Mouse (Mus musculus) layer of hippocampus, adult 2 months (tissue): ENCODE results near the gene Pced1b. TPM values are rescaled to one million over a fixed set of nuclear protein-coding genes. Genes with fewer than 3 reads are reported as not detected.
"Not testable (repeated sequence)": the region's sequence is repeated elsewhere in the genome, so short reads cannot be mapped to it uniquely, and the experiment has no call there.

Experiments used
- DNase-seq, 2 experiments: peaks; one replicate each; pipeline ENCODE4 v3.0.0; 2022; ENCODE audit warnings: low spot score in 2 of 2
- H3K27ac ChIP-seq: fragments of 200-600 bp; 2 replicates; pipeline ENCODE4 v1.8.1; 2022
- H3K4me3 ChIP-seq: fragments of 200-600 bp; 2 replicates; pipeline ENCODE4 v1.8.1; 2022; ENCODE audit warnings: mild to moderate bottlenecking
- CTCF ChIP-seq: fragments of 200-600 bp; conservative IDR thresholded peaks from 2 replicates; pipeline ENCODE4 v1.8.1; 2022; ENCODE audit warnings: antibody characterized with exemption, mild to moderate bottlenecking, moderate library complexity
- total RNA-seq, 2 experiments: library from RNA; stranded (reverse); gene quantifications; 2 replicates each; pipeline ENCODE4 v1.2.3; 2021

Gene Pced1b
- total RNA-seq, 2 experiments from 2014 or later: 6.7 to 11.1 TPM

DNA sequence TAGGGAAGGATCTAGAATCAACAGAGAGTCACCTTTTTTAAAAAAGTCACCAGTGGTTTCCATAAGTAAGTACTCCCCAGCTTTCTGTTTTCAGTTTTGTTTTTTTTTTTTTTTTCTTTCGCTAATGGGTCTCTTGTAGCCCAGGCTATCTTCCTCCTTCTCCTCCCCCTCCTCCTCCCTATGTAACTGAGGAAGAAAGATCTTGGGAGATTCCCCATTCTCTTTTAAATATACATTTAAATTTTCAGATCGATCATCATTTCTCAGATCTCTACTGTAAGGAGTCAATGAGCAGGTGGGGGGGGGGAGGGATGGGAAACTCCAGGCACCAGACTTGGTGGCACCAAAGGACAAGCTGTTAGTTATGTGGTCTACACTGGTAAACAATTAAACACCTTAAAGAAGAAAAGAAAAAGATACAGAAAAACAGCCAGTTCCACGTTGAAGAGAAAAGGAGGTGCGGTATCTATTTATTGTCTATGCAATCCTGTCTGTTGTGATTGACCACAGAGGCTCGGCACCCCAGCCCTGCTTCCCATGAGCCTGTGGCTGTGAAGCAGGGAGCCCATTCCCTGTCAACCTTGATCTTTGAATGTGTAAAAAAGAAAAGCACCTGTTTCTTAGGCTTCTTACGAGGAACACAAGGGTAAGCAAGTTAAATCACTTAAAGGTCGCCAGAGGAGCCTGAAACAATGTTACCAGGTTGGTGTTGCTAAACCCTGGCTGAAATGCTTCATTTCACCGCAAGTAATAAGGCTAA, 127.4 kb downstream of the Pced1b start:
- DNase-seq: no peak
- Histone ChIP-seq H3K4me3 (no peak overlapping the region), H3K27ac (no peak overlapping the region)
- TF ChIP-seq CTCF: no peak

DNA sequence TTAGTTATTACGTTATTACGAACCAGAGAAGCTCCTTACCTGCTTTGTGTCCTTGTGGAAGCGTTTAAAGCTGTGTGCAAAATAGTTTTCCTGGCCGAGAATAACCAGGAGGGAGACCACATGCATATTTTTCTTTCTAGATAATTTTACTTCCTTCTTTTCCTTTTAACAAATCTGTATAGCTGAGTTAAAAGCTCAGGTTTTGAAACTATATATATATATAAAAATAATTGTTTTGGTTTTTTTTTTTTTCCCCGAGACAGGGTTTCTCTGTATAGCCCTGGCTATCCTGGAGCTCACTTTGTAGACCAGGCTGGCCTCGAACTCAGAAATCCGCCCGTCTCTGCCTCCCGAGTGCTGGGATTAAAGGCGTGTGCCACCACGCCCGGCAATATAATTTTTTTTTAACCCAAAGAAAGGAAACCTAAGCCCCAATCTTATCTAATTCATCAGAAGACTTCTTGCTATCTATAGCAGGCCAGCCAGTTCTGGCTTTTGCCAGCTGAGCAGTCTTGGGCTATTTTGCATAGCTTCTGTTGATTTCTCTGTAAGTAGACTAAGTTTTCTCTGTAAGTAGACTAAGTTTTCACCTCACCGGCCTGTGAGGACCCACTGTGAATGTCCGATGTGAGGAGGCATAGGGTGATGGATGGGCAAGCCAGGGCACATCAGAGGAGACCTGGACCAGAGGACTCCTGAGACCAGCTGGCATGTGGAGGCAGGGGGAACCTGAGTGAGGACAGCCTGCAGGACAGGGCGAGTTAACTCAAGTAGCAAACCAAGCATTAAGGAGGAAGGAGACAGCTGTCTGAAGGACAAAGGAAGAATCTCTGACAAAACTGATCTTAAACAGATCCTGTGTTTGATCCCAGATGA, 128.2 kb downstream of the Pced1b start:
- TF ChIP-seq CTCF: no peak
- Histone ChIP-seq H3K27ac (no peak overlapping the region), H3K4me3 (no peak overlapping the region)
- no peak for DNase-seq

DNA sequence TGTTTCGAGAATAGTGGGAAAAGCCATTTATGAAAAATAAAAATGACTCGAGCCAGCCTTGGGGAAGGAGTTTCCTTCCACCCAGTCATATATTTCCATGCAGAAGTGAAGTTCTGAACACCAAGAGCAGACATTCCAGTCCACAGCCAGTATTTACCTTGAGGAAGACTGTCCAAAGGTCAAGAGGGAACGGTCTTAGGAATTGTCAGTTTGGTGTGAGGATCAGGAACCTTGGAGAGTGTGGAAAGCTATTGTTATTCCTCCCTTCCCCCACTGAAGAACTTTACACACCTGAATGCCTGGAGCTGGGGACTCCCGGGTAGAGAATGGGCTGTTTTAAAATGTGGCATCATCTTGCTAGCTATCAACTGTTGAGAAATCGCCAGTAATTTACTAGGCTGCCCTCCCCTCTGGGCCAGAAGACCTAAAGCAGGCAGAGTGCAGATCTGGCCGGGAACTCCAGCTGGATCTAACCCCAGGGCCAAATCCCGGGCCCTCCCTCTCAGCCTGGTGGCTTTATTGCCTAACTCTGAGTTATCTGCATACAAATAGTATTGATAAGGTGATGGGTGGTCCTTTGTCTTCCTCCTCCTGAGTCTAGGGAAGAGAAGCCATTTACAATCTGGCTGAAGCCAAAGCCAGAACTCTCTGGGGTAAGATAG, 129.3 kb downstream of the Pced1b start:
- TF ChIP-seq CTCF: no peak
- no peak for DNase-seq
- no peak overlapping the region for H3K27ac ChIP-seq
- H3K4me3 ChIP-seq: no peak overlapping the region

DNA sequence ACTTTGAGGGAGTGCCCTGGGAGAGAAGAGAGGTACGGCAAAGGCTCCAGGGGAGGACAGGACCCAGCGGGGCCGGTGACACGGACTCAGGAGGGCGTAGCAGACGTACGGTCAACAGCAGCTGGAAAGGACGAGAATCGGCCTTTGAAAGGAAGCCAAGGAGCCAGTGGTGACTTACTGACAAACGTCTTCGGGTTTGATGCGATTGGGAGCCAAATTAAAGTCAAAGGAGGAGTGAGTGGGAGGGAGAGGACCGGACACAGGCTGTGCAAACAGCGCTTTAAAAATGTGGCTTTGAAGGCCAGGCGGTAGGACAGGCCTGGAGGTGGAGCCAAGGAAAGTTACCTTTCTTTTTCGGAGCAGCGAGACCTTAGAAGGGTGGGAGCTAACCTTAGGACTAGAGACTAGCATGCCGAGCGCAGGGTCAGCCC, 129.9 kb downstream of the Pced1b start:
- Histone ChIP-seq H3K27ac (no peak overlapping the region), H3K4me3 (no peak overlapping the region)
- no peak for TF ChIP-seq CTCF
- DNase-seq: no peak

DNA sequence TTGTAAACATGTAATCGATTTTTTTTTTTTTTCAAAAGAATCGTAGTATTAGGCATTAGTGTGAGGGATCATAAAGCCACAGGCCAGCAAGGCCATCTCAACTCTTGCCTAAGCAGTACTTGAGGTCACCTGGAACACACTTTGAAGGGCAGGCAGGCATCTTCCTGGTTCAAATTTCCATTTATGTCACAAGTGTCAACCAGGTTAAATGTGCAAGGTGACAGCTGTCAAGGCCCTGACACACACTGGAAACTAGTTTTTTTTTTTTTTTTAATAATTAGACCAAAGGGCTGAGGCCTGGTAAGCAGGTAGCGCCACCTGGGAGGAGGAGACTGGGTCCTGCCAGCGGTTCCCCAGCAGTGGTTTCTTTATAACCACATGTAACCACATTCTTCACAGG, 131.2 kb downstream of the Pced1b start:
- no peak overlapping the region for H3K4me3 ChIP-seq
- TF ChIP-seq CTCF: no peak
- H3K27ac ChIP-seq: no peak overlapping the region
- DNase-seq: no peak

- Histone ChIP-seq H3K27ac (no peak overlapping the region), H3K4me3 (no peak overlapping the region)
- DNase-seq: no peak
- TF ChIP-seq CTCF: no peak
These were observed 132.8 kb downstream of the Pced1b start for GRCm38 (mm10) chr15:97379489-97380304.

GRCm38 (mm10) chr15:97382567-97382966, 135.7 kb downstream of the Pced1b start:
- no peak for TF ChIP-seq CTCF
- DNase-seq: no peak
- no peak overlapping the region for H3K27ac ChIP-seq

DNA sequence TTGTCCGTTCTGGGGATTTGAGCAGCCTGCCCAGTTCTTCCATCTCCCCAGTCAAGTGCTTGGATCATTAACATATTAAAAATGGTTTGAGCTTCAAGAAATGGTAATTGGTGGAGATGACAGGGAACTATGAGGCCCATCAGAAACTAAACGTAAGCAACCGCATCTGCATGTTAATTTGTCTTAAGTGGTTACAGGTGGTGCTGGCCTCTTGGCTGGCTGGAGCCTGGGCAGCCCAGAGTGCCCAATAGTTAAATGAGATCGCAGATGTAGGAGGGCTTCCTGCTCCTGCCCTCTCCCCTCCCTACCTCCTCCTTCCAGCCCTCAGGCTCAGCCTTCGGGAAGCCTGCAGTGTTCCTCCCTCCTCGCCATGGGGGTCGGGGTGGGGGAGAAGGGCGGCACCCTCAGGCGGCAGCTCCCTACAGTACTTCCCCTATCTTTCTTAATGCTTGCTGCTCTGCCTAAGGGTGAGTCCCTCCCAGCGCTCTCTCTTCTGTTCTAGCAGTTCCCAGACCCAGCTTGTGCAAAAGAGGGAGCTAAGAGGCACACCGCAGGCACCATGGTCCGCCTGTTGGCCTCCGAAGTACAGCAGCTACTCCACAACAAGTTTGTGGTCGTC, 136.7 kb downstream of the Pced1b start:
- H3K4me3 ChIP-seq: no peak overlapping the region
- TF ChIP-seq CTCF: no peak
- DNase-seq: no peak
- no peak overlapping the region for H3K27ac ChIP-seq

More at GRCm38 (mm10) chr15:97382567-97382966, 135.7 kb downstream of the Pced1b start:
- no peak overlapping the region for H3K4me3 ChIP-seq

- no peak overlapping the region for H3K4me3 ChIP-seq
- no peak overlapping the region for H3K27ac ChIP-seq
- no peak for DNase-seq
- TF ChIP-seq CTCF: no peak
These were observed 137.5 kb downstream of the Pced1b start for GRCm38 (mm10) chr15:97384170-97385018.

- H3K27ac ChIP-seq, H3K4me3 ChIP-seq, DNase-seq: not testable (repeated sequence)
These were observed 138.3 kb downstream of the Pced1b start for GRCm38 (mm10) chr15:97385174-97385573.

- no peak overlapping the region for H3K27ac ChIP-seq
- no peak overlapping the region for H3K4me3 ChIP-seq
- no peak for TF ChIP-seq CTCF
- no peak for DNase-seq
These were observed 140.9 kb downstream of the Pced1b start for GRCm38 (mm10) chr15:97387793-97388192.
